Comparison of ENCODE assay signal across 8 mouse cellular contexts in the genomic region with DNA sequence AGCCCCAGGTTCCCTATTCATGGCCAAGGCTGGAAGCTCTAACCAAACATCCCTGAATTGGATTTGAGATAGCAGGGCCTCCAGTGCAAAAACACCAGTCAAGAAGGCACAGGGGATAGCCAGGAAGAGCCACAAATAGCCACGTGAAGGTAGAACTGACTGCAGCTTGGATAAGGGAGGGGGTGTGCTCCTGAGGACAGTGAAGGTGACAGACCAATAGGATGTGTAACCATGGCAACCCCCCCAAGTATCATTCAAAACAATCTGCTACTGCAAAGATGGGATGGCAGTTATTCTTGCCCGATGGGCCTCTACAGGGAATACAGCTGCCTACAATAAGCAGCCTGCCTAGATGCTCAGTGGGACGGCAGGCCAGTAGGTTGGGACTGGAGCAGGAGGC. TPM values are rescaled to one million over a fixed set of nuclear protein-coding genes. Genes with fewer than 3 reads are reported as not detected.
DNase-seq lines count a peak whose midpoint lies in the region; ATAC-seq and TF ChIP-seq lines count a peak whose summit lies in the region.

No protein-coding gene starts in this region.

- DNase-seq in heart, adult 11 months: peak; percentile 89
- DNase-seq in heart, postnatal 36 days: no peak
- DNase-seq in brain, embryonic 14.5 days (ENCODE audit: low read depth): peak; percentile 74
- no peak for DNase-seq in adrenal gland, adult (ENCODE audit: inconsistent age in 2 of 2, low spot score in 1 of 2)
- DNase-seq in lung, postnatal 14 days: no peak
- no peak for DNase-seq in thymus, postnatal 4 days

- no peak for ATAC-seq in hindbrain, embryonic 16.5 days
- no peak for ATAC-seq in midbrain, embryonic 16.5 days

- TF ChIP-seq CTCF in brain, embryonic 14.5 days (IDR thresholded peaks at IDR 0.05; ENCODE audit: borderline replicate concordance, extremely low read depth, insufficient read depth, insufficient read length): no peak

- peak overlapping the region; percentile 93 for H3K27ac ChIP-seq in hindbrain, embryonic 16.5 days (ENCODE audit: low read depth, low read length)
- peak overlapping the region; percentile 86 for H3K27ac ChIP-seq in midbrain, embryonic 16.5 days (ENCODE audit: low read length)

- intact Hi-C loops in heart, postnatal 36 days (cut with DNase I): no loop called here

- no peak for TF ChIP-seq POLR2A in brain, embryonic 14.5 days (IDR thresholded peaks at IDR 0.05; ENCODE audit: borderline replicate concordance, extremely low read depth, insufficient read depth, insufficient read length, poor library complexity, severe bottlenecking)

- H3K4me3 ChIP-seq in hindbrain, embryonic 16.5 days (ENCODE audit: low read length): no peak overlapping the region
- H3K4me3 ChIP-seq in midbrain, embryonic 16.5 days (ENCODE audit: low read depth, low read length): no peak overlapping the region; the same call in 1 of the 2 replicates

- H3K27me3 ChIP-seq in hindbrain, embryonic 16.5 days (replicated peaks; ENCODE audit: control insufficient read depth, insufficient read depth, low read length): no peaks in the 10 kb centered on the region
- no peaks in the 10 kb centered on the region for H3K27me3 ChIP-seq in midbrain, embryonic 16.5 days (ENCODE audit: control insufficient read depth, insufficient read depth, low read depth, low read length)

- H3K4me2 ChIP-seq in hindbrain, embryonic 16.5 days (ENCODE audit: low read length): peak overlapping the region; percentile 85
- peak overlapping the region; percentile 71 for H3K4me2 ChIP-seq in midbrain, embryonic 16.5 days (ENCODE audit: low read length)

- 7% methylated on average over 3 of the region's 3 CpGs for WGBS in hindbrain, embryonic 16.5 days
- WGBS in midbrain, embryonic 16.5 days: 16% methylated on average over 3 of the region's 3 CpGs

- peaks cover 40% of the 10 kb centered on the region for H3K36me3 ChIP-seq in hindbrain, embryonic 16.5 days (ENCODE audit: control insufficient read depth, insufficient read depth, low read length)
- H3K36me3 ChIP-seq in midbrain, embryonic 16.5 days (ENCODE audit: control insufficient read depth, insufficient read depth, low read length): peaks cover 32% of the 10 kb centered on the region

- H3K4me1 ChIP-seq in hindbrain, embryonic 16.5 days (ENCODE audit: control insufficient read depth, insufficient read depth, low read depth, low read length): peaks cover 46% of the 10 kb centered on the region
- H3K4me1 ChIP-seq in midbrain, embryonic 16.5 days (ENCODE audit: control insufficient read depth, insufficient read depth, low read length): peaks cover 43% of the 10 kb centered on the region

- no peaks in the 10 kb centered on the region for H3K9me3 ChIP-seq in hindbrain, embryonic 16.5 days (ENCODE audit: control insufficient read depth, low read length)
- H3K9me3 ChIP-seq in midbrain, embryonic 16.5 days (replicated peaks; ENCODE audit: control insufficient read depth, low read length, poor library complexity, severe bottlenecking): no peaks in the 10 kb centered on the region

- peak overlapping the region; percentile 92 for H3K9ac ChIP-seq in hindbrain, embryonic 16.5 days (ENCODE audit: low read depth, low read length)
- peak overlapping the region; percentile 81; the same call in 1 of the 2 replicates for H3K9ac ChIP-seq in midbrain, embryonic 16.5 days (ENCODE audit: low read depth, low read length)

RNA-seq across cellular contexts. Expression of a gene that starts 0.4 kb away (rescaled TPM):
- total RNA-seq in heart, postnatal 36 days (2021): 1 to 10 TPM; 1.4 to 1.9 TPM
- 56.2 and 67.3 TPM in 2 replicates for polyA plus RNA-seq in brain, embryonic 14.5 days (2012; rRNA removed)
- polyA plus RNA-seq in hindbrain, embryonic 16.5 days (2015; fragmentation: Nextera tagmentation; extraction: Ambion mirVana): 61.6 and 73.4 TPM in 2 replicates
- 59.3 and 66.1 TPM in 2 replicates for polyA plus RNA-seq in midbrain, embryonic 16.5 days (2015; fragmentation: Nextera tagmentation; extraction: Ambion mirVana)

RNA-seq across cellular contexts. Expression of a gene that starts 4.0 kb away (rescaled TPM):
- 1 to 10 TPM; 2.2 to 3.3 TPM for total RNA-seq in heart, postnatal 36 days (2021)
- polyA plus RNA-seq in brain, embryonic 14.5 days (2012; rRNA removed): 26.6 and 40.8 TPM in 2 replicates
- 14.8 and 15.4 TPM in 2 replicates for polyA plus RNA-seq in hindbrain, embryonic 16.5 days (2015; fragmentation: Nextera tagmentation; extraction: Ambion mirVana)
- 11.8 and 14.5 TPM in 2 replicates for polyA plus RNA-seq in midbrain, embryonic 16.5 days (2015; fragmentation: Nextera tagmentation; extraction: Ambion mirVana)

RNA-seq across cellular contexts. Expression of a gene that starts 4.3 kb away (rescaled TPM):
- 100 to 1,000 TPM; 111 to 116 TPM for total RNA-seq in heart, postnatal 36 days (2021)
- polyA plus RNA-seq in brain, embryonic 14.5 days (2012; rRNA removed): 252 and 308 TPM in 2 replicates
- 397 and 428 TPM in 2 replicates for polyA plus RNA-seq in hindbrain, embryonic 16.5 days (2015; fragmentation: Nextera tagmentation; extraction: Ambion mirVana)
- 358 and 382 TPM in 2 replicates for polyA plus RNA-seq in midbrain, embryonic 16.5 days (2015; fragmentation: Nextera tagmentation; extraction: Ambion mirVana)

RNA-seq across cellular contexts. Expression of a gene that starts 7.1 kb away (rescaled TPM):
- total RNA-seq in heart, postnatal 36 days (2021): 100 to 1,000 TPM; 110 to 115 TPM
- polyA plus RNA-seq in brain, embryonic 14.5 days (2012; rRNA removed): 88.4 and 111 TPM in 2 replicates
- 16.9 and 20.3 TPM in 2 replicates for polyA plus RNA-seq in hindbrain, embryonic 16.5 days (2015; fragmentation: Nextera tagmentation; extraction: Ambion mirVana)
- 15.2 and 16.7 TPM in 2 replicates for polyA plus RNA-seq in midbrain, embryonic 16.5 days (2015; fragmentation: Nextera tagmentation; extraction: Ambion mirVana)

RNA-seq across cellular contexts. Expression of a gene that starts 8.9 kb away (rescaled TPM):
- total RNA-seq in heart, postnatal 36 days (2021): 10 to 100 TPM; 30.8 to 35.3 TPM
- 80.0 and 93.6 TPM in 2 replicates for polyA plus RNA-seq in brain, embryonic 14.5 days (2012; rRNA removed)
- polyA plus RNA-seq in hindbrain, embryonic 16.5 days (2015; fragmentation: Nextera tagmentation; extraction: Ambion mirVana): 51.0 and 55.4 TPM in 2 replicates
- 52.0 and 60.4 TPM in 2 replicates for polyA plus RNA-seq in midbrain, embryonic 16.5 days (2015; fragmentation: Nextera tagmentation; extraction: Ambion mirVana)

Comparison
In these comparisons a context has a peak if more than half of its experiments do, and no peak if none do; other contexts are left out.
1. DNase-seq: peak in heart, adult 11 months (single experiment) and brain, embryonic 14.5 days (single experiment); none in heart, postnatal 36 days (0 of 2), adrenal gland, adult (0 of 2), lung, postnatal 14 days (single experiment) and thymus, postnatal 4 days (single experiment).